Mouse (Mus musculus) urinary bladder, postnatal 14 days (tissue): ENCODE results near the gene Mras.
A peak's percentile ranks its signal among the peaks of the same experiment; 100 is the strongest.

Experiments
- DNase-seq: peaks from one replicate; pipeline ENCODE4 v3.0.0; 2021; ENCODE audit warnings: low spot score

The Mras gene

DNA sequence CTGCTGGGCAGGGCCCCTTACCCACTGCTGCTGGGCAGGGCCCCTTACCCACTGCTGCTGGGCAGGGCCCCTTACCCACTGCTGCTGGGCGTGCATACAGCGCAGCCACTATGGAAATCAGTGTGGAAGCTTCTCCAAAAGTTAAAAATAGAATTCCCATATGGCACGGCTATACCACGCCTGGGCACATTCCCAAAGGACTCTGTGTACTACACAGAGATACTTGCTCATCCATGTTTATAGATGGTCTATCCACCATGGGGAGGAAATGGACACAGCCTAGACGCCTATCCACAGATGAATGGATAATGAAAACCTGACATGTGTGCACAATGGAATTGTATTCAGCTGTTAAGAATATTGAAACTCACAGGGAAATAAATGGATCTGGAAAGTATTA lies 3.8 kb upstream of the Mras start:
- no peak for DNase-seq

DNA sequence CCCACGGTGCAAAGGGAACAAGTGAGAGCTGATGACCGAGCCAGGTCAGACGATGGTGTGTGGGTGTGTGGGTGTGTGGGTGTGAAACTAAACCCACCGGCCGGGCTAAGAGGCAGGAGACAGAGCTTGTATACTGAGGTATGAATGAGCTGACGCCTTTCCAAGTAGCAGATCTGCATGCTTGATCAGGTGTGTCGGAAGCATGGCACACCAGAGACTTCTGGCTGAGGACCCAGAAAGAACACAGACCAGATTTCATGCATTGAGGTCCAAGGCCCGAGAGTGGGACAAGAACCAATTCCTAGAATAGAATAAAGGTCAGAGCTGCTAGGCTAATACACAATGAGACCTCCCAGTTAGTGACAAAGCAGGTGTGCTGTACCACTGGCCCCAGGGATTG lies 1.9 kb upstream of the Mras start:
- no peak for DNase-seq

DNA sequence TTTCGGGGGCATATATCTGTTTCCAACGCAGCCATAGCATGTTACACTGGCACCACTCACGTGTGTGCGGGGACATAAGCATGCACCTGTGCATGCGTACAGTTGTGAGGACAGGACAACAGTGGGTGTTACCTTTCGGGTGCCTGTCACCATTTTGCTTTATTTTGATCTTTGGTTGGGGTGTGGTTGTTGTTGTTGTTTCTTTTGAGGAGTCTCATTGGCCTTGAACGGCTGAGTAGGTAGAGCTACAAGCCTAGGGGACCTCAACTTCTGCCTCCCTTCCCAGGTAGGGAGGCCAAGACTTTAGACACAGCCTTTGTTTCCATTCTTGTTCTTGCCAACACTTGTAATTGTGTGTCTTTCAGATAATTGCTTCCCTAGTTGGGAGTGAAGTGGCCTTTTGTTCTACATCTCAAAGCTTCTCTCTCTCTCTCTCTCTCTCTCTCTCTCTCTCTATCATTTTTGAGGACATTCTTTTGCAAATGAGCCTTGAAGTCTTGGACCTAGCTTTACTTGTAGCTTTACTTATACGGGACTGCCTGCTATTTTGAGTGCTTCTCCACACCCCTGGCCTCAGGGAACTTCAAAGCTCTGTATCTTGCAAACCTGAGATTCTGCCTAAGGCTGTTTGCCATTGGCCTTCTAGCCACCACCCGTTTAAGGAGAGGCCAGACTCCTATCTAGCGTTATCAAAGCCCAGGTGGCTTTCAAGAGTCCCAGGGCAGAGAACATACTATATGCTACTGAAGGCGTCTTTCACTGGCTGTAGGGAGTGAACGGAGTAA lies 792 bp upstream of the Mras start:
- no peak for DNase-seq

DNA sequence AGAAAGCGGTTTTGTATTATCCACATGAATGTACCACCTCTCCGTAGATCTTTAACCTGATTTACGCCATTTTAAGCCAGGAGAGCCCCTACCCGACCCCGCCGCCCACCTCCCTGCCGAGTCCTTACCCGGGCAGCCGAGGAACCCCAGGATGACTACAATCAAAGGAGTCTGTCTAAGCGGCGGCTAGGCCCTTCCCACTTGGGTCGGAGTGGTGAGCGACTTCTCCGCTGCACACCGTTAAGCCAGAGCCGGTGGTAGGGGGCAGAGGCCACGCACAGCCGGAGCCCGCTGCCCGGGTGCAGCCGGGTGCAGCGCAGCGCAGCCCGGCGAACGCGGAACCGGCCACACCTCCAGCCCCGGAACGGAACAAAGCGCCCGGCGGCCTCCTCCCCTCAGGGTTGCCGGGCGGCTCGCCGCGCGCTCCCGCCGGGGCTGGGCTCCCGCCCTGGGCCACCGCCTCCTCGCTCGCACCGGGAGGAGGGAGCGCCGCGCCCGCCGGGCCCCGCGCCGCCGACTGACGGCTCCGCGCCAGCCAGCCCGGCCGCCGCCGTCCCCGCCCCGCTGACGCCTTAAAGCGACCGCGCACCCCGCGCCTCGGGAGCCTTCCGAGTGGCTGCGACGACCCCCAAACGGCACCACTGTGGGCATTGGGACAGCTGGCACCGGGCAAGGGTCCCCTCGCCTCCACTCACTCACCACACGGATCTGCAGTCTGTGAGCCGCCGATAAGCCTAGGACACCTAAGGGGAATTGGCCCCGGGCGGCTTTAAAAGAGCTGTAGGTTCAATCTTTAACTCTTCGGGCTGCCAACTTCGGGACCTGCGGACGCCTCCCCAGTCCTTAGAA lies 775 bp downstream of the Mras start:
- DNase-seq: peak; percentile 82

DNA sequence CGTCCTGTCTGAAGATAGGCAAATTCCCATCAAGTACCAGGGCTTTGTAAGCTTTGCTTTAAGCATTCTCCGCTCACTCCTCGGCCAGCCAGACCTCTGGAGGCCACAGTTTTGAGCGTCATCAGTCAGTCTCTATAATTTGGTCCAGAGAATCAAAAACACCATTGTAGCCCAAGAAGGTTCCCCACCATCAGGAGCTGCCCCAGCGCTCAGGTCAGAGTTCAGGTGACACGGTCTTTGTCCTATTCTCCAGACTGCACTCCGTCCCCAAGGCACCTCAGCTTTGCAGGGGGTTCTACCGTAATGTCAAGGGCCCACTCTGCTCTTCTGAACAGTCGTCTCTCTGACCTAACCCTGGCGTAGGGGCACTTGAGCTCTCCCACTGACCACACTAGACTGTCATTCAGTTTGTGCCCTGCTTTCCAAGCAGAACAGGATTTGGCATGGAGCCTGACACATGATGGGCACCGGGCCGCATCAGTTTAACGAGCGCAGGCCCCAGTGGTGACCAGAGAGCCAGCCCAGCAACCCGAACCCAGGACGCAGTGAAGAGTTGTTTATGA lies 1.5 kb downstream of the Mras start:
- DNase-seq: peak; percentile 36

GRCm38 (mm10) chr9:99434892-99435618 lies 2.1 kb downstream of the Mras start:
- no peak for DNase-seq

DNA sequence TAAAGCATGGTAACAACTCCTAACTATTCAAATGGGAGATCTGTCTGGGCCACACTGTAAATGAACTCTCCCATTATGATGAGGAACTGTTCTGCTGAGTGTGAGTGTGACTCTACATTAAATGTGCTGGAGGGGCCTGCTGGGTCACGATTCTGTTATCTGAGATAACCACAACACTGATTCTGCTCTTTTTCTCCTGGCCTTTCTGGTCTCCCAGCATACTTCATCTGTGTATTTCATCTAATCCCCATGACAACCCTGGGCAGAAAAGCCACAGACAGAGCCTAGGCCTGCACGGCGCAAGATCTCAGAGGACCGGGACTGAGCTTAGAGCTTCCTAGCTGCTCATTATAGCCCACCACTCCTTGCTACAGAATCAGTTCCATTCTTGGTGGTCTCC lies 4.7 kb downstream of the Mras start:
- DNase-seq: peak; percentile 48

DNA sequence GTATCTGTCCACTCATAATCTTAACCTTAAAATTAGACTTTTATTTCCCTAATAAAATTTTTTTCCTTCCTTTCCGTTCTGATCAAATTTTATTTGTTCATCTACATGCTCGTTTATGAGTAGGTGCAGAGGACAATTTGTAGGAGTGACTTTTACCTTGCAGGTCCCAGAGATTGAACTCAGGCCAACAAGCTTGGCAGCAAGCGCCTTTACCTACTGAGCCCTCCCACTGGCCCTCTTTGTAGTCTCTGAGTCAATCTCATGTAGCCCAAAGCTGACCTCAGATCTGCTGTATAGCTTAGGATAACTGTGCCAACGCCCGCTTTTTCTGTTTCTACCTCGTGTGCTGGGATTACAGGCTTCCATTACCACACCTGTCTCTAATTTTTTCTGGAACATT lies 5.2 kb downstream of the Mras start:
- peak; percentile 25 for DNase-seq

- DNase-seq: no peak
These were observed 5.8 kb downstream of the Mras start for GRCm38 (mm10) chr9:99431346-99431745.

DNA sequence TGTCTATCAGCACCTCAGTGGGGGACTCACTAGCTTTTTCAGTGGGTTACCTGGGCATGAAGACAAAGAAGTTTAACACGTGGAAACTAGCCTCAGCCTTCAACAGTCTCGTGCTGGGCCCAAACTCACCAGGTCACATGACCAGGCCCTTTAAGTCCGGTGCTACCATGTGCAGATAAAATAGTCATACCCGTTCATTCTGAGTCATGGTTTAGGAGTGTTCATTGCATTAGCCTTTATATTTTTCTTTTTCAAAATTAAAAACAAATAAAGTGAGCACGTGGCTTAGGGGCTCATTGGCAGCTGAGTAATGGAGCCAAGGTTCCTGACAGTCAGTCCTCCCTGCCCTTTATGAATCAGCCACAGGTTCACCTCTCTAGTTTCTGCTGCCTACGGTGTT lies 6.4 kb downstream of the Mras start:
- no peak for DNase-seq

DNA sequence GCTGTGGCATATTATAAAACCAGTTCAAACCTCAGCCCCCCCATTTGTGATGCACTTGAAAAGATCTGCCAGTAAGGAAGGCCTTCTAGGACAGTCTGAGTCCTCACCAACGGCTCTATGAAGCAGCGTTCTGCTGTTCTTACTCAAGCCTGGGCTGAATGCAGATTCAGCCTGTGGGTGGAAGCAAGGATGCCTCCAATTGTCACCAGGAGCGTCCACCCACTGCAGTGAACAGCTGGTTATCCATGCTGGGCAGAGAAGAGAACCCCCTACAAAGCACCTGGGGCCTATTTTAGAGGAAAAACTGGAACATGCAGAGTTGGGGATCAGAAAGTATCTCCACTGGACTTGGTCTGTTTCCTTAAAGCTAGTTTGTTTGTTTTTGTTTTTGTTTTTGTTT lies 7.3 kb downstream of the Mras start:
- no peak for DNase-seq

GRCm38 (mm10) chr9:99428601-99429331 lies 8.4 kb downstream of the Mras start:
- no peak for DNase-seq

DNA sequence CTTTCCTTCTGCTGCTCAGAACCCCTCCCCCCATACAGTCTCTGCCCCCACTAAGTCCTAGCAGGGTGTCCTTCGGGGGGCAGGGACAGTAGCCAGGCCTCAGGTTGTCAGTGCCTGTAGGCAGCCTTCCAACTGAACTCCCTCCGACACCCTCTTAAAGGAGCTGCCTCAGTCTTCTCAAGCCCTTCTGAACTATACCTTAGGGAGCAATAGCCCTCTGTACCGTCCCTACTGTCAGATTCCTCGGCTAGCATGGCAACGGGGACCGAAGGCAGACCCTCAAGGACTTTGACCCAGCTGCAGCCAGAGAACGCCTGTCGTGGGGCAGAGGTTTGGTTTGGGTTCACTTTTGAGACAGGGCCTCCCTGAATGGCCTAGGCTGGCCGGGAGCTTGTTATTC lies 11.9 kb downstream of the Mras start:
- no peak for DNase-seq

DNA sequence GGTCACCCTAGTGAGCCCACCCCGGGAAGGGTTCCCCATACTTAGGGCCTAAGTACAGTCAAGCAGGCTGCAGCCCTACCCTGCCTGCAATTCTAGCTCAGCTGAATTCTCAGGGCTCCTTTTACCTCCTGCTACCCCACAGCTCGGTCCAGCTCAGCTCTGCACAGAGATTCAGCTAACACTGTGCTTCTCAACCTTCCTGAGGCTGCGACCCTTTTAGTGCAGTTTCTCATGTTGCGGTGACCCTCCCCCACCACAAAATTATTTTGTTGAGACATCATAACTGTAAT lies 12.7 kb downstream of the Mras start:
- DNase-seq: no peak

- DNase-seq: no peak
These were observed 13.2 kb downstream of the Mras start for GRCm38 (mm10) chr9:99423692-99424573.

DNA sequence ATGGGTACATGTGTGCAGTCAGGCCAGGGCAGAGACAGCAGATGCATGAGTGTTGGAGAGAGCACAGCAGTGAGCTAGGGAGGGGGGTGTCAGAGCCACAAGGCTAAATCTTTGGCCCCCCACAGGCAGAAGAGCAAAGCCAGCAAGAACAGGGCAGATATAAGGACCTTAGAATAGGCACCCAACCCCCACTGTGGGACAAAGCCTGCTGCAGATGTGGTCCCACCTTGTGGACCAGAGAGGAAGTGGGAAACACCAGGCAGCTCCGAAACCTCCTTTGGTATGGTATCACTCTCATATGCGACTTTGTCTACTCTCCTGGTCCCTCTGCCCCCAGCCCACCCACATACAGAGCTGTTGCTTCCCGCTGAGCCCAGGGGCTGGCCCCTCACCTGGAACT lies 15.3 kb downstream of the Mras start:
- no peak for DNase-seq

DNA sequence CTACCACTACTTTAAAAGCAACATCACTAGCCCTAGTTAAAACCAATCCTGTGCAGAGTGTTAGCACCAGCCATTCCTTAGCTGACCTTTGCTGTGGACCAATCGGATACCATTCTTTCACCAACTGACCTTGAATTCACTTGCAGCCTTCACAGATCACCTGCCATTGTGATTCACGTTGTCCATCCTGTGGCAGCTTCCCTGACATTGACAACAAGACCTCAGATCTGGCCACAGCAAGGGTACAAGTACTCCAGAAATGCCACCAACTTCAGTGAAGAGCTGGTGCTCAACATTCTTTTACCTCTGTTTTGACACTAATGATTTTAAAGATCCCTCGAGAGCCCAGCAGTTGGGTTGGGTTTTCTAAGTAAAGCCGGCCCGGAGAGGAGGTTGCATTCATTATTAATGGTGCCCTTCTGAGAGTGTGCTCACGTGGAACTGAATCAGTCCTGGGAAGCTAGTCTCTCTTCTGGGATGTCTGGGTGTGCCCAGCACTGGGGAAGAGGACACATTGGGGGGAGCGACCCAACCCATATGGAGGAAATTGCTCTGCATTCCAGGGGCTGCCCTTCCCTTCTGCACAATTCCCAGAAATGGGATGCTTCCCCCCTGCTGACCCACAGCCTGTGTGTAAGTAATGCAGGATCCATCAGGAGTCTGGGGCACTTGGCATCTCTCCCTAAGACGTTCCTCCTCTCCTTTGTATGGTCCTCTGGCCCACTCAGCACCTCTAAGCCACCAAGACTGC lies 17.1 kb downstream of the Mras start:
- no peak for DNase-seq

- no peak for DNase-seq
These were observed 18.8 kb downstream of the Mras start for GRCm38 (mm10) chr9:99418377-99418776.

GRCm38 (mm10) chr9:99417288-99417846 lies 19.8 kb downstream of the Mras start:
- DNase-seq: peak; percentile 47

DNA sequence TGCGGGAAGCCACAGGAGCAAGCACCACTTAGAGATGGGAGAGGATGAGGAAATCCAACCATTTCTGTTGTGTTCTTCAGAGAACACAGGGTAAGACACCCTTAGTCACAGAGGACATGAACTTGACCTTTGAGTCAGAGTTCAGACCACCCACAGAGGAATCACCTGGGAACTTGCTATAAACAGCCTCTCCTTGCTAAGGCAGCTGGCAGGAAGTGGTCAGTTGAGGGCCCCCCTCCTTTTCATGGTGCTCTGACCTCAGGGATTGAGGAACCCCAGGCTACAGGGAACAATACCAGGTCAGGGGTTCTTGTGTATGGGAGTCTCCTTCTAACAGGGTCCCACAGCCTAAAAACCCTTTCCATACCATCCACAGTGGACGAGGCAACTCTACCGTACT lies 20.4 kb downstream of the Mras start:
- DNase-seq: no peak
